Mouse (Mus musculus): ENCODE measurements around the gene 1700007K13Rik.

DNA sequence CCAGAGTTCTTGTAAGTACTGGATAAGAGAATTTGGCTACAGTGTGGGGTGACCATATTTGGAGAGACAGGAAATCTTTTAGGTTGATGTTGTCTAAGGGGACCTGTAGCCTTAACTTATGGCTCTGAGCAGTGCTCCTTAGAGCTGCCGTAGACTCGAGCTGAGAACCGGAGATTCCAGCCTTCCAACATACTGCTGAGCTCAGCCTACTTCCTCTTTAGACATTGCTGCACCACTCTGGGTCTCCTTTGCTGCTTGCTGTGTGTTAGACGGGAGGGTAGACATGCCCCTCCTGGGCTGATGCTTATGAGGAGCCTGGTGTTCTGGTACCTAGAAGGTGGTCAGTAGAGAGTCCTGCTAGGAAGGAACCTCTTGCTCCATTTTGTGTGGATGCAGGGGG is 32.3 kb upstream of the 1700007K13Rik start:
- TF ChIP-seq CTCF (IDR thresholded peaks at IDR 0.05; ENCODE audit: low read depth, low read length) (no peak), TAL1 (conservative IDR thresholded peaks at IDR 0.05; ENCODE audit: low read depth, low read length) (no peak)
